Mouse (Mus musculus): ENCODE measurements around the gene Lsm7. TPM values are rescaled to one million over a fixed set of nuclear protein-coding genes. Genes with fewer than 3 reads are reported as not detected.

Lsm7 gene
- polyA plus RNA-seq, 1 experiment from 2014 or later, result 337 TPM

DNA sequence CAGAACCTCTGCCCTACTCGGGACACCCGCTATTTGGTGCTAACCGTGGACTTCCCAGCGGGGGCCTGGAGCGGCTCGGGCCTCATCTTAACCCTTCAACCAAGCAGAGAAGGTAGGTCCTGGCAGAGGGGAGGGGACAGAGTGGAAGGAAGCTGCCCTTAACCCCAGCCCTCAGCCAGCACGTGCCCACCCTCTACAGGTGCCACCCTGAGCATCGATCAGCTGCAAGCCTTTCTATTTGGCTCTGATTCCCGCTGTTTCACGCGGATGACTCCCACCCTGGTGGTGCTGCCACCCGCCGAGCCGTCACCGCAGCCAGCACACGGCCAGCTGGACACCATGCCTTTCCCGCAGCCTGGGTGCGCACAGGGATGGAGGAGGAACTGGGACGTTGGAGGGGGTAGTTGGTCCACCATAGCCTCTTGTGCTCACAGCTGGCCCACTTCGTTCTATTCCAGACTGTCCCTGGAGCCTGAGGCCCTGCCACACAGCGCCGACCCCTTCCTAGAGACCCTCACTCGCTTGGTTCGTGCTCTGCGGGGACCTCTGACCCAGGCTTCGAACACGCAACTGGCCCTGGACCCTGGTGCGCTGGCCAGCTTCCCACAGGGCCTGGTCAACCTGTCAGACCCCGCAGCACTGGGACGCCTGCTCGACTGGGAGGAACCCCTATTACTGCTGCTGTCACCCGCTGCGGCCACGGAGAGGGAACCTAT, 48.5 kb downstream of the Lsm7 start:
- 35% methylated on average over 34 of the region's 34 CpGs for WGBS
- H3K4me1 ChIP-seq (ENCODE audit: insufficient read depth), result peaks cover 19% of the 10 kb centered on the region
- ATAC-seq (ENCODE audit: insufficient read depth), result 0 out of 2 replicates have a peak, but pooled peaks have one; percentile 3
- peaks cover 12% of the 10 kb centered on the region for H3K27me3 ChIP-seq (ENCODE audit: insufficient read depth, low read length)
- peaks cover 40% of the 10 kb centered on the region for H3K36me3 ChIP-seq (ENCODE audit: insufficient read depth)
- DNase-seq, result no peak
- H3K9me3 ChIP-seq (ENCODE audit: low read depth, low read length), result no peaks in the 10 kb centered on the region
- H3K27ac ChIP-seq (ENCODE audit: low read depth), result peak overlapping the region; percentile 87
- TF ChIP-seq CTCF (IDR thresholded peaks at IDR 0.05; ENCODE audit: low read depth), result no peak
- H3K4me2 ChIP-seq, result peak overlapping the region; percentile 91
- peak overlapping the region; percentile 60 for H3K9ac ChIP-seq
- H3K4me3 ChIP-seq (ENCODE audit: low read depth, low read length), result peak overlapping the region; percentile 47

DNA sequence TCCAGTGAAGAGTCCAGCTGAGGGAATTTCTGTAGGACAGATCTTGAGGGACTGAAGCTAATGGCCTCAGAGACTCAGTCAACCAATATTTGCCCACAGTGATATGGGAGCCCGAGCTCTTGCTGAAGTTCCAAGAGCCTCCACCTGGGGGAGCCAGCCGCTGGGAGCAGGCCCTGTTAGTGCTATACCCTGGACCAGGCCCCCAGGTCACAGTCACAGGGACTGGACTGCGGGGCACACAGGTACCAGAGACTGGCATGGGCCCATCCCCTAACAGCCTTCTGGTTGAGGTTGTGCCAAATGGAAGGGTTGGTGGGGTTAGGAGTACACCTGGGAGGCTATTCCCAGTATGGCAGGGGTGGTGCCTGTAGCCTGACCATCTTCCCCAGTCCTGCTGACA, 49.1 kb downstream of the Lsm7 start:
- WGBS, result 16% methylated on average over 3 of the region's 3 CpGs
- Histone ChIP-seq H3K27me3 (ENCODE audit: insufficient read depth, low read length) (peaks cover 12% of the 10 kb centered on the region), H3K4me3 (ENCODE audit: low read depth, low read length) (no peak overlapping the region), H3K4me1 (ENCODE audit: insufficient read depth) (peaks cover 19% of the 10 kb centered on the region), H3K9me3 (ENCODE audit: low read depth, low read length) (no peaks in the 10 kb centered on the region), H3K4me2 (no peak overlapping the region), H3K9ac (no peak overlapping the region), H3K27ac (ENCODE audit: low read depth) (no peak overlapping the region), H3K36me3 (ENCODE audit: insufficient read depth) (peaks cover 45% of the 10 kb centered on the region)
- DNase-seq, result peak; percentile 88
- ATAC-seq (ENCODE audit: insufficient read depth), result peak; percentile 53; the same call in 1 of the 2 replicates
- TF ChIP-seq CTCF (IDR thresholded peaks at IDR 0.05; ENCODE audit: low read depth), result peak; percentile 75

DNA sequence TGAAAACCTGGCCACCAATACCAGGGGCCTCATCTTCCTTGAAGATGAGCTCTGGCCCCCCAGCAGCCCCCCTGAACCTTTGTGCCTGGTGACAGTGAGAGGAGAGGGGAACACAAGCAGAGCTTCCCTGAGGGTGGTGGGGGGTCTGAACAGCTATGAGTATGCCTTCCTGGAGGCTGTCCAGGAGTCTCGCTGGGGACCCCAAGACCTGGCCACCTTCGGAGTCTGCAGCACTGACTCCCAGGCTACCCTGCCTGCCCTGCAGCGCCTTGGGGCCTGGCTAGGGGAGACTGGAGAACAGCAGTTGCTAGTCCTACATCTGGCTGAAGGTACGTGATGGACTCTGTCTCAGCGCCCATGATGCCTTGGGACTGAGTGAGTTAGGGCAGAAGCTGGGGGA, 49.7 kb downstream of the Lsm7 start:
- H3K36me3 ChIP-seq (ENCODE audit: insufficient read depth), result peaks cover 49% of the 10 kb centered on the region
- no peak overlapping the region for H3K9ac ChIP-seq
- H3K4me3 ChIP-seq (ENCODE audit: low read depth, low read length), result no peak overlapping the region
- peaks cover 19% of the 10 kb centered on the region for H3K4me1 ChIP-seq (ENCODE audit: insufficient read depth)
- no peak overlapping the region for H3K27ac ChIP-seq (ENCODE audit: low read depth)
- H3K27me3 ChIP-seq (ENCODE audit: insufficient read depth, low read length), result peaks cover 10% of the 10 kb centered on the region
- no peak for DNase-seq
- 81% methylated on average over 5 of the region's 5 CpGs for WGBS
- H3K9me3 ChIP-seq (ENCODE audit: low read depth, low read length), result no peaks in the 10 kb centered on the region
- H3K4me2 ChIP-seq, result no peak overlapping the region
- no peak for TF ChIP-seq CTCF (IDR thresholded peaks at IDR 0.05; ENCODE audit: low read depth)
- ATAC-seq (ENCODE audit: insufficient read depth), result no peak

DNA sequence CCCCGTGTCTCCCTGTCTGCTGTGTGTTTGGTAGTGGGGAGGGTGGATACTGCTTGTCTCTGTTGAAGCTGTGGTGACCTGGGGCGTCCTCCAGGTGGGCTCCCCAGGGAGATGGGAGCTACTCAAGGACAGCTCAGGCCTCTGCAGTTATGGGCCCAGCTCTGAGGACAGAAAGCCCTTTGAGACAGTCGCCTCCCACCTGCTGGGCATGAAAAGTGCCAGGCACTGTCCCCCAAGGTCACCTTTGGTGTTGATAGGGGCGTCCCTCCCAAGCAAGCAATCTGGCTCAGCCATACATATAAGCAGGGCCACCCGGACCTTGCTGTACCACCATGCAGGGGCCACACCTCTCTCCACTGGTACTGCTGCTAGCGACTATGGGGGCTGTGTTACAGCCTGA, 50.1 kb downstream of the Lsm7 start, which contains the start of gene Amh:
TSS of gene Amh (plus strand) at position 328 of the 400 bp plus-strand sequence.
- DNase-seq (no peak), ATAC-seq (ENCODE audit: insufficient read depth) (no peak)
- H3K27me3 ChIP-seq (ENCODE audit: insufficient read depth, low read length), result peaks cover 6% of the 10 kb centered on the region
- no peak within 1 kb of the TSS for H3K27ac ChIP-seq (ENCODE audit: low read depth)
- no peak within 1 kb of the TSS for H3K4me2 ChIP-seq
- TF ChIP-seq CTCF (IDR thresholded peaks at IDR 0.05; ENCODE audit: low read depth), result no peak
- H3K4me1 ChIP-seq (ENCODE audit: insufficient read depth), result peaks cover 19% of the 10 kb centered on the region
- WGBS, result 59% methylated on average over 6 of the region's 6 CpGs
- H3K9ac ChIP-seq, result no peak within 1 kb of the TSS
- H3K9me3 ChIP-seq (ENCODE audit: low read depth, low read length), result no peaks in the 10 kb centered on the region
- H3K4me3 ChIP-seq (ENCODE audit: low read depth, low read length), result no peak within 1 kb of the TSS
- H3K36me3 ChIP-seq (ENCODE audit: insufficient read depth), result peaks cover 49% of the 10 kb centered on the region

DNA sequence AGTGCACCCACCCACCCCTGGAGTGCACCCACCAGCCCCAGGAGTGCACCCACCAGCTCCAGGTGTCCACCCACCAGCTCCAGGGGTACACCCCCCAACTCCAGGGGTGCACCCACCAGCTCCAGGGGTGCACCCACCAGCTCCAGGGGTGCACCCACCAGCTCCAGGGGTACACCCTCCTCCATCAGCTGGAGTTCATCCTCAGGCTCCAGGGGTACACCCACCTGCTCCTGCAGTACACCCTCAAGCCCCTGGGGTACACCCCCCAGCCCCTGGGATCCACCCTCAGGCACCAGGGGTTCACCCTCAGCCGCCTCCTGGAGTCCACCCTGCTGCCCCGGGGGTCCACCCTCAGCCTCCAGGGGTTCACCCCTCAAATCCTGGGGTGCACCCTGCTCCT, 50.7 kb downstream of the Lsm7 start:
- H3K36me3 ChIP-seq (ENCODE audit: insufficient read depth), result peaks cover 49% of the 10 kb centered on the region
- H3K27ac ChIP-seq (ENCODE audit: low read depth), result no peak overlapping the region
- no peak for ATAC-seq (ENCODE audit: insufficient read depth)
- TF ChIP-seq CTCF (IDR thresholded peaks at IDR 0.05; ENCODE audit: low read depth), result no peak
- no peak overlapping the region for H3K9ac ChIP-seq
- peaks cover 4% of the 10 kb centered on the region; the same call in 1 of the 2 replicates for H3K27me3 ChIP-seq (ENCODE audit: insufficient read depth, low read length)
- WGBS, result 95% methylated on average over 2 of the region's 2 CpGs
- H3K4me1 ChIP-seq (ENCODE audit: insufficient read depth), result peaks cover 24% of the 10 kb centered on the region
- no peaks in the 10 kb centered on the region for H3K9me3 ChIP-seq (ENCODE audit: low read depth, low read length)
- no peak for DNase-seq
- H3K4me3 ChIP-seq (ENCODE audit: low read depth, low read length), result no peak overlapping the region
- no peak overlapping the region for H3K4me2 ChIP-seq

DNA sequence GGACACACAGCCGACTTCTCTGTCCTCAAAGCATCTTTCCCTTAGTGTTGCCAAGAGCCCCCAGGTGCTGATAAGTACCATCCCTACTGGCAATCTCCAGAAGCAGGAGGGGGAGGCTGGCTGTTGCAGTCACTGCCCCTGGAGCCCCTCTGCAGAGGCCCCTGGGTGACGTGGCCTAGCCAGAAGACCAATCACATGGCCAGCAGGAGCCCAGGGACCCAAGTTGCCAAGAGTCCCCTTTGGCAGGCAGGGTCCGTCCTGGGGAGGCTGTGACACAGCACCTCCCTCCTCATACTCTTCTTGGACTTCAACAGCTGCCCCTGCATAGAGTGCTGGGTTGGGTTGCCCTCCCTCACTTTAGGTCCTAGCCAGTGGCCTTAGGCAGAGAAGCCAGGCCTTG, 52.0 kb downstream of the Lsm7 start:
- Histone ChIP-seq H3K4me2 (no peak overlapping the region), H3K4me1 (ENCODE audit: insufficient read depth) (peaks cover 16% of the 10 kb centered on the region), H3K9ac (no peak overlapping the region), H3K9me3 (ENCODE audit: low read depth, low read length) (no peaks in the 10 kb centered on the region), H3K4me3 (ENCODE audit: low read depth, low read length) (no peak overlapping the region), H3K36me3 (ENCODE audit: insufficient read depth) (peaks cover 49% of the 10 kb centered on the region), H3K27me3 (ENCODE audit: insufficient read depth, low read length) (peaks cover 4% of the 10 kb centered on the region; the same call in 1 of the 2 replicates), H3K27ac (ENCODE audit: low read depth) (no peak overlapping the region)
- no peak for DNase-seq
- ATAC-seq (ENCODE audit: insufficient read depth), result no peak
- WGBS, result 86% methylated on average over 3 of the region's 3 CpGs
- no peak for TF ChIP-seq CTCF (IDR thresholded peaks at IDR 0.05; ENCODE audit: low read depth)

MicroRNA genes within 50 kb of the gene (microRNA counts, 519-probe panel; counts per million panel counts)
- microRNA mmu-miR-1982, result 30.5 counts per million

Small RNA genes within 50 kb of the gene (microRNA-seq; reads per million reads assigned to microRNA genes)
- gene Mir1982 (ENCODE audit: borderline number of aligned reads), result 4.3 reads per million, percentile 15 among the genes with 10 or more reads in this experiment

Other genes starting within 250 kb of the Lsm7 start
- 2.4 and 3.1 TPM in 2 replicates for gene Gm49322, start 249.2 kb downstream of the Lsm7 start, polyA plus RNA-seq (2014; fragmentation: Nextera tagmentation; extraction: Ambion mirVana)
- 105 and 124 TPM in 2 replicates for gene Csnk1g2, start 232.4 kb downstream of the Lsm7 start, polyA plus RNA-seq (2014; fragmentation: Nextera tagmentation; extraction: Ambion mirVana)
- gene Btbd2, start 198.1 kb downstream of the Lsm7 start, polyA plus RNA-seq (2014; fragmentation: Nextera tagmentation; extraction: Ambion mirVana), result 82.5 and 101 TPM in 2 replicates
- gene Mknk2, start 177.1 kb downstream of the Lsm7 start, polyA plus RNA-seq (2014; fragmentation: Nextera tagmentation; extraction: Ambion mirVana), result 102 and 110 TPM in 2 replicates
- gene Mob3a, start 153.2 kb downstream of the Lsm7 start, polyA plus RNA-seq (2014; fragmentation: Nextera tagmentation; extraction: Ambion mirVana), result 35.1 and 40.3 TPM in 2 replicates
- 6.7 and 7.3 TPM in 2 replicates for gene Izumo4, start 153.0 kb downstream of the Lsm7 start, polyA plus RNA-seq (2014; fragmentation: Nextera tagmentation; extraction: Ambion mirVana)
- gene Ap3d1, start 112.9 kb downstream of the Lsm7 start, polyA plus RNA-seq (2014; fragmentation: Nextera tagmentation; extraction: Ambion mirVana), result 62.0 and 69.6 TPM in 2 replicates
- gene Dot1l, start 100.0 kb downstream of the Lsm7 start, polyA plus RNA-seq (2014; fragmentation: Nextera tagmentation; extraction: Ambion mirVana), result 26.9 and 29.1 TPM in 2 replicates
- 97.2 and 98.4 TPM in 2 replicates for gene Sf3a2, start 57.0 kb downstream of the Lsm7 start, polyA plus RNA-seq (2014; fragmentation: Nextera tagmentation; extraction: Ambion mirVana)
- gene Plekhj1, start 56.6 kb downstream of the Lsm7 start, polyA plus RNA-seq (2014; fragmentation: Nextera tagmentation; extraction: Ambion mirVana), result 113 and 121 TPM in 2 replicates
- 0.11 and 0.14 TPM in 2 replicates for gene Amh, start 50.0 kb downstream of the Lsm7 start, polyA plus RNA-seq (2014; fragmentation: Nextera tagmentation; extraction: Ambion mirVana)
- 0.93 and 0.97 TPM in 2 replicates for gene Jsrp1, start 41.7 kb downstream of the Lsm7 start, polyA plus RNA-seq (2014; fragmentation: Nextera tagmentation; extraction: Ambion mirVana)
- gene Oaz1, start 28.6 kb downstream of the Lsm7 start, polyA plus RNA-seq (2014; fragmentation: Nextera tagmentation; extraction: Ambion mirVana), result 1,866 and 1,984 TPM in 2 replicates
- gene Lingo3, start 11.2 kb downstream of the Lsm7 start, polyA plus RNA-seq (2014; fragmentation: Nextera tagmentation; extraction: Ambion mirVana), result 0.05 and 0.17 TPM in 2 replicates
- gene Sppl2b, start 66 bp upstream of the Lsm7 start, polyA plus RNA-seq (2014; fragmentation: Nextera tagmentation; extraction: Ambion mirVana), result 32.3 and 38.7 TPM in 2 replicates
- gene Tmprss9, start 16.6 kb upstream of the Lsm7 start, polyA plus RNA-seq (2014; fragmentation: Nextera tagmentation; extraction: Ambion mirVana), result 0.05 TPM in 1 of 2 replicates, not detected in the other
- gene Timm13, start 45.8 kb upstream of the Lsm7 start, polyA plus RNA-seq (2014; fragmentation: Nextera tagmentation; extraction: Ambion mirVana), result 315 and 321 TPM in 2 replicates
- gene Lmnb2, start 63.0 kb upstream of the Lsm7 start, polyA plus RNA-seq (2014; fragmentation: Nextera tagmentation; extraction: Ambion mirVana), result 22.9 and 24.4 TPM in 2 replicates
- 18.3 and 24.6 TPM in 2 replicates for gene Gadd45b, start 74.9 kb upstream of the Lsm7 start, polyA plus RNA-seq (2014; fragmentation: Nextera tagmentation; extraction: Ambion mirVana)
- 4.5 and 5.7 TPM in 2 replicates for gene Gng7, start 159.7 kb upstream of the Lsm7 start, polyA plus RNA-seq (2014; fragmentation: Nextera tagmentation; extraction: Ambion mirVana)
- 0.08 and 0.09 TPM in 2 replicates for gene Diras1, start 170.5 kb upstream of the Lsm7 start, polyA plus RNA-seq (2014; fragmentation: Nextera tagmentation; extraction: Ambion mirVana)
- gene Slc39a3, start 182.2 kb upstream of the Lsm7 start, polyA plus RNA-seq (2014; fragmentation: Nextera tagmentation; extraction: Ambion mirVana), result 11.7 and 15.2 TPM in 2 replicates
- 172 and 186 TPM in 2 replicates for gene Sgta, start 205.0 kb upstream of the Lsm7 start, polyA plus RNA-seq (2014; fragmentation: Nextera tagmentation; extraction: Ambion mirVana)
- 48.1 and 55.9 TPM in 2 replicates for gene Thop1, start 214.8 kb upstream of the Lsm7 start, polyA plus RNA-seq (2014; fragmentation: Nextera tagmentation; extraction: Ambion mirVana)
- 0.41 and 0.58 TPM in 2 replicates for gene Creb3l3, start 243.7 kb upstream of the Lsm7 start, polyA plus RNA-seq (2014; fragmentation: Nextera tagmentation; extraction: Ambion mirVana)

Data from lung, embryonic 14.5 days (tissue).